Mouse (Mus musculus) heart, postnatal 0 days (tissue): ENCODE measurements at regions not wholly inside any gene's neighbourhood (a gene's known extent, or its start where the extent isn't known, plus 50 kb on each side); places are given as distances from the start of the nearest gene placed in this dataset.

Source experiments
- ATAC-seq: fragments of 200-750 bp; cut with Nextera tagmentation; 2 replicates; pipeline ENCODE4 v1.8.0; 2017; ENCODE audit warnings: low read depth, moderate number of reproducible peaks, moderate library complexity; ENCODE audit not compliant: insufficient read depth
- DNase-seq: peaks from one replicate; pipeline ENCODE4 v3.0.0-alpha.2; 2016; ENCODE audit warnings: low spot score
- H3K27ac ChIP-seq: fragments of 300-500 bp; sonication (generic); 2 replicates; pipeline ENCODE4 v1.5.1; 2014; ENCODE audit warnings: low read depth, mild to moderate bottlenecking
- H3K27me3 ChIP-seq: fragments of 300-500 bp; sonication (generic); 2 replicates; pipeline ENCODE4 v1.6.1; 2014; ENCODE audit warnings: low read length, mixed read lengths; ENCODE audit not compliant: control insufficient read depth, insufficient read depth
- H3K36me3 ChIP-seq: fragments of 300-500 bp; sonication (generic); replicated peaks from 2 replicates; pipeline ENCODE4 v1.6.1; 2014; ENCODE audit warnings: low read length, mixed read lengths; ENCODE audit not compliant: control insufficient read depth, insufficient read depth
- H3K4me1 ChIP-seq: fragments of 300-500 bp; sonication (generic); 2 replicates; pipeline ENCODE4 v1.6.1; 2014; ENCODE audit warnings: antibody characterized with exemption; ENCODE audit not compliant: control insufficient read depth, insufficient read depth
- H3K4me2 ChIP-seq: fragments of 300-500 bp; sonication (generic); 2 replicates; pipeline ENCODE4 v1.6.1; 2014; ENCODE audit warnings: low read depth, mild to moderate bottlenecking, low read length, moderate library complexity
- H3K4me3 ChIP-seq: fragments of 300-500 bp; sonication (generic); 2 replicates; pipeline ENCODE4 v1.5.1; 2014; ENCODE audit warnings: low read depth, low read length
- H3K9ac ChIP-seq: fragments of 300-500 bp; sonication (generic); replicated peaks from 2 replicates; pipeline ENCODE4 v1.6.1; 2014; ENCODE audit warnings: low read depth, low read length, mixed read lengths
- H3K9me3 ChIP-seq: fragments of 300-500 bp; sonication (generic); replicated peaks from 2 replicates; pipeline ENCODE4 v1.6.1; 2016; ENCODE audit warnings: low read length; ENCODE audit not compliant: control insufficient read depth
- CTCF ChIP-seq: IDR thresholded peaks from 2 replicates; pipeline ENCODE4 v1.5.1; 2016; ENCODE audit warnings: antibody characterized with exemption, control low read depth, low read depth
- EP300 ChIP-seq: IDR thresholded peaks from 2 replicates; pipeline ENCODE4 v1.6.1; 2016; ENCODE audit warnings: antibody characterized with exemption, low read depth
- WGBS: fragments of 180-500 bp; shearing (Covaris S2); extraction: QIAGEN DNeasy Blood & Tissue Kit; methylation state at CpG from one replicate; pipeline ENCODE4 v1.1.7; 2014; 5-methylcytosine and 5-hydroxymethylcytosine counted together

- no peak overlapping the region for H3K4me3 ChIP-seq
- H3K9me3 ChIP-seq = no peaks in the 10 kb centered on the region
- no peak overlapping the region for H3K27ac ChIP-seq
- DNase-seq (no peak), ATAC-seq (no peak)
- no peaks in the 10 kb centered on the region for H3K4me1 ChIP-seq
- 31% methylated on average over 10 of the region's 10 CpGs for WGBS
- no peak overlapping the region for H3K4me2 ChIP-seq
- H3K9ac ChIP-seq = no peak overlapping the region
- H3K36me3 ChIP-seq = no peaks in the 10 kb centered on the region
- peaks cover 17% of the 10 kb centered on the region; the same call in 1 of the 2 replicates for H3K27me3 ChIP-seq
- TF ChIP-seq EP300 (no peak), CTCF (no peak)
Observed at GRCm38 (mm10) chr13:55985396-55985795, 149.4 kb upstream of the Pitx1 start.

GRCm38 (mm10) chr13:55984772-55985171, 148.8 kb upstream of the Pitx1 start:
- no peak overlapping the region for H3K4me2 ChIP-seq
- H3K27me3 ChIP-seq = peaks cover 17% of the 10 kb centered on the region; the same call in 1 of the 2 replicates
- H3K4me1 ChIP-seq = no peaks in the 10 kb centered on the region
- H3K4me3 ChIP-seq = no peak overlapping the region
- H3K9ac ChIP-seq = no peak overlapping the region
- H3K9me3 ChIP-seq = no peaks in the 10 kb centered on the region
- DNase-seq (no peak), ATAC-seq (no peak)
- no peak for TF ChIP-seq CTCF
- no peak for TF ChIP-seq EP300
- whole genome bisulfite sequencing = 66% methylated on average over 6 of the region's 6 CpGs
- no peaks in the 10 kb centered on the region for H3K36me3 ChIP-seq
- H3K27ac ChIP-seq = no peak overlapping the region

GRCm38 (mm10) chr13:55983851-55984250, 147.9 kb upstream of the Pitx1 start:
- H3K27ac ChIP-seq = no peak overlapping the region
- H3K27me3 ChIP-seq = peaks cover 17% of the 10 kb centered on the region; the same call in 1 of the 2 replicates
- WGBS = 51% methylated on average over 9 of the region's 9 CpGs
- TF ChIP-seq CTCF = no peak
- TF ChIP-seq EP300 = no peak
- no peaks in the 10 kb centered on the region for H3K36me3 ChIP-seq
- H3K4me1 ChIP-seq = no peaks in the 10 kb centered on the region
- no peaks in the 10 kb centered on the region for H3K9me3 ChIP-seq
- no peak for DNase-seq
- no peak overlapping the region for H3K9ac ChIP-seq
- ATAC-seq = no peak
- H3K4me2 ChIP-seq = no peak overlapping the region
- H3K4me3 ChIP-seq = no peak overlapping the region

GRCm38 (mm10) chr13:55981041-55981440, 145.0 kb upstream of the Pitx1 start:
- H3K4me1 ChIP-seq = peaks cover 5% of the 10 kb centered on the region; the same call in 1 of the 2 replicates
- DNase-seq (no peak), ATAC-seq (no peak)
- no peaks in the 10 kb centered on the region for H3K9me3 ChIP-seq
- H3K27me3 ChIP-seq = peaks cover 17% of the 10 kb centered on the region; the same call in 1 of the 2 replicates
- no peak overlapping the region for H3K9ac ChIP-seq
- WGBS = 65% methylated on average over 6 of the region's 6 CpGs
- no peak overlapping the region for H3K4me2 ChIP-seq
- TF ChIP-seq CTCF = no peak
- no peak for TF ChIP-seq EP300
- H3K4me3 ChIP-seq = no peak overlapping the region
- no peak overlapping the region for H3K27ac ChIP-seq
- H3K36me3 ChIP-seq = no peaks in the 10 kb centered on the region

GRCm38 (mm10) chr13:55977902-55978301, 141.9 kb upstream of the Pitx1 start:
- H3K27me3 ChIP-seq = 0 out of 2 replicates have a peak, but pooled peaks cover 4% of the 10 kb centered on the region
- no peaks in the 10 kb centered on the region for H3K36me3 ChIP-seq
- TF ChIP-seq CTCF (no peak), EP300 (no peak)
- no peak overlapping the region for H3K27ac ChIP-seq
- H3K4me3 ChIP-seq = no peak overlapping the region
- ATAC-seq (no peak), DNase-seq (no peak)
- H3K9me3 ChIP-seq = no peaks in the 10 kb centered on the region
- no peak overlapping the region for H3K9ac ChIP-seq
- WGBS = 56% methylated on average over 3 of the region's 3 CpGs
- no peak overlapping the region for H3K4me2 ChIP-seq
- peaks cover 5% of the 10 kb centered on the region; the same call in 1 of the 2 replicates for H3K4me1 ChIP-seq

- Histone ChIP-seq H3K4me3 (no peak overlapping the region), H3K4me2 (no peak overlapping the region), H3K9me3 (no peaks in the 10 kb centered on the region), H3K9ac (no peak overlapping the region), H3K4me1 (peaks cover 5% of the 10 kb centered on the region; the same call in 1 of the 2 replicates), H3K36me3 (no peaks in the 10 kb centered on the region), H3K27ac (no peak overlapping the region), H3K27me3 (no peaks in the 10 kb centered on the region)
- peak; percentile 39 for DNase-seq
- 24% methylated on average over 10 of the region's 10 CpGs for WGBS
- peak; percentile 57 for ATAC-seq
- TF ChIP-seq EP300 = no peak
- peak; percentile 1; the same call in 1 of the 2 replicates for TF ChIP-seq CTCF
Observed at GRCm38 (mm10) chr13:55976911-55977381, 141.0 kb upstream of the Pitx1 start.
